Mouse (Mus musculus): ENCODE results near the gene Cdh7. TPM values are rescaled to one million over a fixed set of nuclear protein-coding genes. Genes with fewer than 3 reads are reported as not detected.

Cdh7 gene
- polyA plus RNA-seq (2015; fragmentation: Nextera tagmentation; extraction: Ambion mirVana) = 11.5 and 11.8 TPM in 2 replicates

DNA sequence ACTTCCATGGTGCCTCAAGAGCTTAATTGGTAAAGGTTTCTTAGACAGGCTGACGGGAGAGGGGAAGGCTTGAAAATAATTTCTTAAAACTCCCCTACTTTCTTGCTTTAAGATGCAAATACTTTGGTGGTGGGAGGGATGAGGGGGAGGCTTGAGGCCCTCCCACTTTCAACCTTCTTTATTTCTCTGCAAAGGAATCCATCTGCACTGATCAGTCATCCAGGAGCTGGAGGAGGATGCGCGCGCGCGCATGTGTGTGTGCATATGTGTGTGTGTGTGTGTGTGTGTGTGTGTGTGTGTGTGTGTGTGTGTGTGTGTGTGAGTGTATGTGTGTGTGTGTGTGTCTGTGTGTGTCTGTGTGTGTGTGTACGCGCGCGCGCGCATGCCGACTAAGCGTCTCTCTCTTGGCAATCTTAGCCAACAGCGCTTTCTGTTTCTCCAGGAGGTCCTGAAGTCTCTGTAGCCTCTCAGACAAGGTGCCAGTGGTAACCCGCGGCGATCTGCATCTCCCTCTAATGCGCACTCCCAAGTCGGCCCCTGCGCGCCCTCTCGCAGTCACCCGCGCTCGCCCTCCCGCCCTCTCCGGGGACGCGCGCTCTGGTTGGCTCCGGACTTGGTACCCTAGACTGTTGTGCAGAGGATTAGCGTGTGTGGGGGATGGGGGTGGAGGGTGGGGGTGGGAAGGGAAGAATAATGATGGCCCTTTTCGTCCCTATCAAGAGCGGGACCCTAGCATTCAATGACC lies at the start of gene Cdh7:
Cdh7 (plus strand) TSS at position 368 of the 745 bp plus-strand sequence.
- Histone ChIP-seq H3K27me3 (no peaks in the 10 kb centered on the region), H3K27ac (replicated peaks) (peak within 1 kb of the TSS; percentile 82), H3K4me1 (peaks cover 19% of the 10 kb centered on the region), H3K4me3 (peak within 1 kb of the TSS; percentile 83), H3K9me3 (no peaks in the 10 kb centered on the region), H3K36me3 (no peaks in the 10 kb centered on the region), H3K4me2 (replicated peaks) (peak within 1 kb of the TSS; percentile 93), H3K9ac (replicated peaks) (peak within 1 kb of the TSS; percentile 65)
- under 1% methylated on average over 35 of the region's 35 CpGs for WGBS
- peak; percentile 91 for ATAC-seq (replicated peaks)

DNA sequence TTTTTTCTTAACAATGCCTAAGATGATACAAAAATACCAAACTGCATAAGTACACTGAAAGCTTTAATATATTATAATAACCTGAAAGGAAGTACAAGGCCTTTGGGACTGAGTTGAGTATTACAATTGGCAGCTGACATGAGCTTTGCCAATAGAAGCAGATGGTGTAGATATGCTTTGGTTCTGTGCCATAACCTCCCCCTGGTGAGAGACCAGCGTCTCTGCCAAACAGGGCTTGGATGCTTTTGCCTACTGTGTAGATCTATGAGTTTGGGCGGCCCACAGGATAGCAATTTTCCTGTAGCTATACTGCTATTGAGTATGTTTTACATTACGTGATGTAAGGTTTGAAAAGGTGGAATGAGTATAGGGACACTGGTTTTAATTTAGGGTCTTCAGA lies 49.6 kb upstream of the Cdh7 start:
- peak; percentile 92 for ATAC-seq (replicated peaks)
- no peak overlapping the region for H3K27ac ChIP-seq (replicated peaks)
- H3K4me1 ChIP-seq = no peaks in the 10 kb centered on the region
- no peaks in the 10 kb centered on the region for H3K36me3 ChIP-seq
- H3K4me2 ChIP-seq (replicated peaks) = no peak overlapping the region
- WGBS = 60% methylated on average over 3 of the region's 3 CpGs
- H3K9ac ChIP-seq (replicated peaks) = no peak overlapping the region
- no peak overlapping the region for H3K4me3 ChIP-seq
- no peaks in the 10 kb centered on the region for H3K27me3 ChIP-seq
- no peaks in the 10 kb centered on the region for H3K9me3 ChIP-seq

DNA sequence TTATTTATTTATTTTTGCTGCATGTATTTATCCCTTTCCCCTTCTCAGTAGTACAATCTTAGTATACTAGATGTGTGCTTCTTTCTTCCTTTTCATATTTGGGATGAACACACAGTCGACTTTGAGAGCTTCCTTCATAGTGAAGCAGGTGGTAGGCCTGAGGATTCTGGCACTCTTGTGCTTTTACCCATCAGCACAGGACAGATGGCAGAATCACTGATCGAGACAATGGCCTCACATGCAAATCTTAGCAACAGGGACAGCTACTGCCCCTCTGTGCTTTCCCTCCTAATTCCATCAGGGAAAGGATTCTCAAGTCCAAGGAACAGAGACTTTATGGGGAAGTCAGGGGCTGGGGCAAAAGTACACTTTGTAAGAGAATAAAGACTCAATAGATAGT lies 33.7 kb upstream of the Cdh7 start:
- Histone ChIP-seq H3K9me3 (no peaks in the 10 kb centered on the region), H3K4me3 (no peak overlapping the region), H3K36me3 (no peaks in the 10 kb centered on the region), H3K27ac (replicated peaks) (no peak overlapping the region), H3K27me3 (no peaks in the 10 kb centered on the region), H3K9ac (replicated peaks) (no peak overlapping the region), H3K4me1 (peaks cover 3% of the 10 kb centered on the region; the same call in 1 of the 2 replicates), H3K4me2 (replicated peaks) (no peak overlapping the region)
- ATAC-seq (replicated peaks) = peak; percentile 66
- 39% methylated on average over 2 of the region's 2 CpGs for WGBS

- H3K27ac ChIP-seq (replicated peaks) = no peak overlapping the region
Measured at GRCm38 (mm10) chr1:109971721-109972425, 10.4 kb upstream of the Cdh7 start.

GRCm38 (mm10) chr1:109972426-109973015 lies 9.7 kb upstream of the Cdh7 start:
- Histone ChIP-seq H3K27ac (replicated peaks) (no peak overlapping the region), H3K36me3 (no peaks in the 10 kb centered on the region), H3K4me3 (no peak overlapping the region), H3K4me1 (no peaks in the 10 kb centered on the region; the same call in 1 of the 2 replicates), H3K4me2 (replicated peaks) (no peak overlapping the region), H3K9ac (replicated peaks) (no peak overlapping the region), H3K9me3 (no peaks in the 10 kb centered on the region), H3K27me3 (no peaks in the 10 kb centered on the region)
- WGBS = 3% methylated on average over 4 of the region's 4 CpGs
- peak; percentile 45 for ATAC-seq (replicated peaks)

More at GRCm38 (mm10) chr1:109971721-109972425, 10.4 kb upstream of the Cdh7 start:
- Histone ChIP-seq H3K4me1 (no peaks in the 10 kb centered on the region; the same call in 1 of the 2 replicates), H3K4me3 (no peak overlapping the region), H3K9ac (replicated peaks) (no peak overlapping the region), H3K9me3 (no peaks in the 10 kb centered on the region), H3K36me3 (no peaks in the 10 kb centered on the region), H3K4me2 (replicated peaks) (no peak overlapping the region), H3K27me3 (no peaks in the 10 kb centered on the region)
- peak; percentile 93 for ATAC-seq (replicated peaks)
- WGBS = 18% methylated on average over 5 of the region's 5 CpGs

GRCm38 (mm10) chr1:109982809-109983536 lies 742 bp downstream of the Cdh7 start:
- H3K27ac ChIP-seq (replicated peaks) = peak overlapping the region; percentile 82
- no peaks in the 10 kb centered on the region for H3K36me3 ChIP-seq
- no peaks in the 10 kb centered on the region for H3K9me3 ChIP-seq
- H3K4me1 ChIP-seq = peaks cover 19% of the 10 kb centered on the region
- ATAC-seq (replicated peaks) = peak; percentile 92
- H3K9ac ChIP-seq (replicated peaks) = peak overlapping the region; percentile 65
- peak overlapping the region; percentile 83 for H3K4me3 ChIP-seq
- H3K27me3 ChIP-seq = no peaks in the 10 kb centered on the region
- WGBS = under 1% methylated on average over 38 of the region's 38 CpGs
- H3K4me2 ChIP-seq (replicated peaks) = peak overlapping the region; percentile 93

DNA sequence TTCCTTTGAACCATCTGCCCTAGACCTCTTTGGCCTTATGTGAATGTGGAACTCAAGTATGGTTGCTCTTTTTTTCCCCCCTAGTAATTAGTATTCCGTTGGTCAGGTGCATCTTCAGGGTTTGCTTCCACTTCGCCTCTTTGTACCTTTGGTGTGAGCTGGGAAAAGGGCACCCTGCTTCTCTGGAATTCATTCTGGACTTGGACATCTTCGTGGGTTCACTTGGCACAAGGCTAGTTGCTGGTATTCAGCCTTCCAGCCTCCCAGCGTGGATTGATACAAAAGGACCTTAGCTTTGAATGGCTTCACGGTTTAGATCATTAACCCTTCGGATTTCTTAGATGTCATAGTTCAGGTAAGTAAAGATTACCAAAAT lies 1.3 kb downstream of the Cdh7 start:
- Histone ChIP-seq H3K4me3 (peak overlapping the region; percentile 83), H3K36me3 (no peaks in the 10 kb centered on the region), H3K9ac (replicated peaks) (peak overlapping the region; percentile 65), H3K9me3 (no peaks in the 10 kb centered on the region), H3K4me2 (replicated peaks) (peak overlapping the region; percentile 93), H3K4me1 (peaks cover 19% of the 10 kb centered on the region), H3K27ac (replicated peaks) (peak overlapping the region; percentile 82), H3K27me3 (no peaks in the 10 kb centered on the region)
- 6% methylated on average over 6 of the region's 6 CpGs for whole genome bisulfite sequencing
- no peak for ATAC-seq (replicated peaks)

GRCm38 (mm10) chr1:109984776-109985175 lies 2.5 kb downstream of the Cdh7 start:
- Histone ChIP-seq H3K27me3 (no peaks in the 10 kb centered on the region), H3K9me3 (no peaks in the 10 kb centered on the region), H3K27ac (replicated peaks) (no peak overlapping the region), H3K9ac (replicated peaks) (no peak overlapping the region), H3K36me3 (no peaks in the 10 kb centered on the region), H3K4me1 (peaks cover 19% of the 10 kb centered on the region), H3K4me2 (replicated peaks) (peak overlapping the region; percentile 32), H3K4me3 (peak overlapping the region; percentile 28)
- WGBS = 9% methylated on average over 3 of the region's 3 CpGs
- no peak for ATAC-seq (replicated peaks)

- Histone ChIP-seq H3K4me1 (peaks cover 19% of the 10 kb centered on the region), H3K4me3 (peak overlapping the region; percentile 4; the same call in 1 of the 2 replicates), H3K4me2 (replicated peaks) (no peak overlapping the region), H3K9ac (replicated peaks) (no peak overlapping the region), H3K27me3 (no peaks in the 10 kb centered on the region), H3K27ac (replicated peaks) (no peak overlapping the region), H3K36me3 (no peaks in the 10 kb centered on the region), H3K9me3 (no peaks in the 10 kb centered on the region)
- ATAC-seq (replicated peaks) = peak; percentile 36; the same call in 1 of the 2 replicates
- 10% methylated on average over 1 of the region's 1 CpGs for WGBS
Measured at GRCm38 (mm10) chr1:109985468-109985867, 3.2 kb downstream of the Cdh7 start.

DNA sequence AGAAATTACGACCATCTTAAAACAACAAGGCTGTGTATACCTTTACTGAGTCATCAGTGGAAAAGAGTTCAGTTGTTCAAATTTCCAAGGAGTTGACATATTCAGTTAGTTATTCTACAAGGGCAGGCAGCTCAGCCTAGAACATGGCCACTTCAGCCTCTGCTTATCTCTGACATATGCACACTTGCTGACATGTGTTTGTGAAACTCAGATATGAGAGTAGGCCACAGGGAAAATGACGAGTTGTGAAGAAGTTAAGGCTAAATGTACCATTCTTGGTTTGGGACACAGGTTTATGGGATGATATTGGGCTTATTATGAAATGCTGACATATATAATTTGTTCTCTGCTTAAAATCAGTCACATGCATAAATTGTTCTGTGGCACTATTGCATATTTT lies 7.3 kb downstream of the Cdh7 start:
- no peak for ATAC-seq (replicated peaks)
- Histone ChIP-seq H3K9ac (replicated peaks) (no peak overlapping the region), H3K27ac (replicated peaks) (no peak overlapping the region), H3K27me3 (no peaks in the 10 kb centered on the region), H3K4me2 (replicated peaks) (no peak overlapping the region), H3K9me3 (no peaks in the 10 kb centered on the region), H3K4me3 (no peak overlapping the region), H3K36me3 (no peaks in the 10 kb centered on the region), H3K4me1 (0 out of 2 replicates have a peak, but pooled peaks cover 2% of the 10 kb centered on the region)
- WGBS = 88% methylated on average over 2 of the region's 2 CpGs

- no peaks in the 10 kb centered on the region for H3K36me3 ChIP-seq
- H3K9ac ChIP-seq (replicated peaks) = no peak overlapping the region
- no peak overlapping the region for H3K4me2 ChIP-seq (replicated peaks)
- H3K9me3 ChIP-seq = no peaks in the 10 kb centered on the region
- WGBS = 91% methylated on average over 5 of the region's 5 CpGs
- no peaks in the 10 kb centered on the region for H3K4me1 ChIP-seq
- ATAC-seq (replicated peaks) = no peak
- no peaks in the 10 kb centered on the region for H3K27me3 ChIP-seq
- no peak overlapping the region for H3K4me3 ChIP-seq
- H3K27ac ChIP-seq (replicated peaks) = no peak overlapping the region
Measured at GRCm38 (mm10) chr1:109993906-109994305, 11.7 kb downstream of the Cdh7 start.
